Mouse (Mus musculus) kidney, embryonic 14.5 days (tissue): ENCODE results near the gene Tenm3. TPM values are rescaled to one million over a fixed set of nuclear protein-coding genes. Genes with fewer than 3 reads are reported as not detected.
A peak's percentile ranks its signal among the peaks of the same experiment; 100 is the strongest.

Source experiments
- ATAC-seq: fragments of 200-750 bp; cut with Nextera tagmentation; 2 replicates; pipeline ENCODE4 v1.8.0; 2017; ENCODE audit warnings: moderate number of reproducible peaks, mild to moderate bottlenecking, moderate TSS enrichment, moderate library complexity; ENCODE audit not compliant: low FRiP score, low TSS enrichment
- H3K27ac ChIP-seq: fragments of 300-500 bp; sonication (generic); 2 replicates; pipeline ENCODE4 v1.5.1; 2014; ENCODE audit warnings: low read depth, mild to moderate bottlenecking, low read length, moderate library complexity, mixed read lengths
- H3K27me3 ChIP-seq: fragments of 300-500 bp; sonication (generic); 2 replicates; pipeline ENCODE4 v1.6.1; 2014; ENCODE audit warnings: mild to moderate bottlenecking, low read length; ENCODE audit not compliant: control insufficient read depth, insufficient read depth
- H3K36me3 ChIP-seq: fragments of 300-500 bp; sonication (generic); 2 replicates; pipeline ENCODE4 v1.6.1; 2014; ENCODE audit warnings: low read length, mixed read lengths; ENCODE audit not compliant: control insufficient read depth, insufficient read depth
- H3K4me1 ChIP-seq: fragments of 300-500 bp; sonication (generic); 2 replicates; pipeline ENCODE4 v1.6.1; 2014; ENCODE audit warnings: low read length, mixed read lengths; ENCODE audit not compliant: control insufficient read depth, insufficient read depth
- H3K4me2 ChIP-seq: fragments of 300-500 bp; sonication (generic); replicated peaks from 2 replicates; pipeline ENCODE4 v1.6.1; 2014; ENCODE audit warnings: low read depth, mild to moderate bottlenecking, low read length
- H3K4me3 ChIP-seq: fragments of 300-500 bp; sonication (generic); 2 replicates; pipeline ENCODE4 v1.5.1; 2014; ENCODE audit warnings: mild to moderate bottlenecking, low read length
- H3K9ac ChIP-seq: fragments of 300-500 bp; sonication (generic); 2 replicates; pipeline ENCODE4 v1.6.1; 2014; ENCODE audit warnings: low read depth, mild to moderate bottlenecking, low read length, moderate library complexity
- H3K9me3 ChIP-seq: fragments of 300-500 bp; sonication (generic); 2 replicates; pipeline ENCODE4 v1.6.1; 2016; ENCODE audit warnings: low read length; ENCODE audit not compliant: control insufficient read depth
- WGBS: fragments of 180-500 bp; shearing (Covaris S2); extraction: QIAGEN DNeasy Blood & Tissue Kit; methylation state at CpG from one replicate; pipeline ENCODE4 v1.1.7; 2014; 5-methylcytosine and 5-hydroxymethylcytosine counted together
- polyA plus RNA-seq: library from polyadenylated mRNA; unstranded; fragments of >200 nt; fragmentation: Nextera tagmentation; extraction: Ambion mirVana; gene quantifications from 2 replicates; pipeline ENCODE4 v1.2.1, GENCODE M21; 2014

Tenm3 gene
- polyA plus RNA-seq, 1 experiment from 2014 or later, result 34.4 TPM

DNA sequence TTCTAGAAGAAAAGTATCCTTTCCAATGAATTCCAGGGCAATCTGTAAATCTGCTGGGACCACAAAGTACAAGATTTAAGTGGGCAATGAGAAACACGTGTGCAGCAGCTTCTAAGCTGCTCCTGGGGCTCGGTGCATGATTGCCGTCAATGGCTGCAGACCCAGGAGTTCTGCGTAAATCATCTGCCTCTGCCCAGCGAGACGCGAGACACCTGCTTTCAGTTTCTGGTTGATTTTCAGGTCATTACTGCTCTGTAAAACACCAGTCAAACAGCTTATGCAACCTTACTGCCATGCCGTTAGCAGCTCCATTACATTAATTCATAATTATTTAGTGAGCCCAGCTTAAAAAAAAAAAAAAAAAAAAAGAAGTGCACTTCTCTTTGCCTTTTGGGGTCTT is 543.7 kb downstream of the Tenm3 start:
- no peaks in the 10 kb centered on the region for H3K27me3 ChIP-seq
- H3K4me1 ChIP-seq, result peaks cover 5% of the 10 kb centered on the region
- no peak overlapping the region for H3K9ac ChIP-seq
- no peak overlapping the region for H3K4me2 ChIP-seq
- no peak overlapping the region for H3K27ac ChIP-seq
- ATAC-seq, result peak; percentile 75; the same call in 1 of the 2 replicates
- H3K9me3 ChIP-seq, result no peaks in the 10 kb centered on the region
- H3K4me3 ChIP-seq, result no peak overlapping the region
- peaks cover 14% of the 10 kb centered on the region; the same call in 1 of the 2 replicates for H3K36me3 ChIP-seq
- WGBS, result 29% methylated on average over 8 of the region's 8 CpGs

DNA sequence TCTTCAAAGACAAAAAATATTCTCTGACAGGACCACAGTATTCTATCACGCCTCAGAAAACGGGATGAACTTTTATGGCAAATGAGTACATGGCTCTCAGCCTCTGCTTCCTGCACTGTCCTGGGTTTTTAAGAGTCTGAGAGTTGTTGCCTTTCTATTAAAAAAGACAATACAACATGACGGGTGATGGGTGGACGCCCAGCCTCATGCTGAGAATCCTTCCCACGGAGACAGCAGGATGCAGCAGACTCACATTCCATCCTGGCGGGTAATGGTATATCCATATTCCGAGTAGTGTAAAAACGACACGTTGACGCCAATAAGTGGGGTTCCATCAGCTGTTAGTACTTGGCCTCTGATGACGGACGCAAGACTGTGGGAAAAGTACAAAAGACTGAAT is 544.4 kb downstream of the Tenm3 start:
- no peaks in the 10 kb centered on the region for H3K9me3 ChIP-seq
- 63% methylated on average over 12 of the region's 12 CpGs for WGBS
- H3K9ac ChIP-seq, result no peak overlapping the region
- no peaks in the 10 kb centered on the region for H3K27me3 ChIP-seq
- ATAC-seq, result no peak
- H3K36me3 ChIP-seq, result peaks cover 14% of the 10 kb centered on the region; the same call in 1 of the 2 replicates
- peaks cover 5% of the 10 kb centered on the region for H3K4me1 ChIP-seq
- H3K4me3 ChIP-seq, result no peak overlapping the region
- no peak overlapping the region for H3K4me2 ChIP-seq
- no peak overlapping the region for H3K27ac ChIP-seq

DNA sequence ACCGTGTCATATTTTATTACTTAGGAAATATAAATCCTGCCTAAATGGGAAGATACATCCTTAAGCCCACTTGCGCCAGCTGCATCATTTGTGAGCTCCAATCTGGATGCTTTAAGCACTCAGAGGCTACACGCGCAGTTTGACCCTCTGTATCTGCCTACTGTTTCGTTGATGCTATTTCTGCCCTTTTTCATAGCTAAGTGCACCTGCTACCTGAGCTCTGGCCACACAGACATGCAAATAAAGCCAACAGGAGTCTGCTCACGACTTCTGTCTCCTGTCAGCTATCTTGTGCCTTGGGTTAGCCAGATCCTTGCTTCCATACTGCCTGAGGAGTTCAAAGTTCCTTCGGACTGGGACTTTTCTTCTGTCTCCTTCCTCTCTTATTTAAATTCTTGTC is 547.4 kb downstream of the Tenm3 start:
- WGBS, result 92% methylated on average over 7 of the region's 7 CpGs
- H3K4me1 ChIP-seq, result peaks cover 5% of the 10 kb centered on the region
- peaks cover 26% of the 10 kb centered on the region; the same call in 1 of the 2 replicates for H3K36me3 ChIP-seq
- no peak for ATAC-seq
- no peak overlapping the region for H3K4me2 ChIP-seq
- peaks cover 4% of the 10 kb centered on the region; the same call in 1 of the 2 replicates for H3K9me3 ChIP-seq
- H3K9ac ChIP-seq, result no peak overlapping the region
- no peak overlapping the region for H3K4me3 ChIP-seq
- no peaks in the 10 kb centered on the region for H3K27me3 ChIP-seq
- H3K27ac ChIP-seq, result no peak overlapping the region

DNA sequence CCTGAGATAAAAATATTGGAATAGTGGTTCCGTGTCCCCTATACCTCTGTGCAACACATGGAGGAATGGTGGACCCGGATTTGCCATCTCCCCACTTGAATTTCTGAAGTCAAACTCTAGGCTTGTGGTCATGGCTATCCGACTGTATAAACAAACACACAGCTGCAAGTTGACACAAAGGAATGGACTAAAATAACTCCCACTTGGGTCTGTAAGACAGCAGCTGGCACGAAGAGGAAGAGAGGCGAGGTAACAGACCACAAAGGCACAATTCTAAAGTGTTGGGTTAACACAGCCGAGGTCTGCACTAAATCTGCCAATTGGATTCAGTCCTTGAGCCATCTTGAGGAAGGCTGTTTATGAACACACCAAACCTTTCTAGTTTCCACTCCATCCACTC is 548.2 kb downstream of the Tenm3 start:
- no peak overlapping the region for H3K27ac ChIP-seq
- peaks cover 5% of the 10 kb centered on the region; the same call in 1 of the 2 replicates for H3K4me1 ChIP-seq
- H3K9ac ChIP-seq, result no peak overlapping the region
- 51% methylated on average over 6 of the region's 6 CpGs for WGBS
- no peaks in the 10 kb centered on the region for H3K27me3 ChIP-seq
- peaks cover 26% of the 10 kb centered on the region; the same call in 1 of the 2 replicates for H3K36me3 ChIP-seq
- no peak for ATAC-seq
- H3K4me2 ChIP-seq, result no peak overlapping the region
- peaks cover 4% of the 10 kb centered on the region; the same call in 1 of the 2 replicates for H3K9me3 ChIP-seq
- no peak overlapping the region for H3K4me3 ChIP-seq

DNA sequence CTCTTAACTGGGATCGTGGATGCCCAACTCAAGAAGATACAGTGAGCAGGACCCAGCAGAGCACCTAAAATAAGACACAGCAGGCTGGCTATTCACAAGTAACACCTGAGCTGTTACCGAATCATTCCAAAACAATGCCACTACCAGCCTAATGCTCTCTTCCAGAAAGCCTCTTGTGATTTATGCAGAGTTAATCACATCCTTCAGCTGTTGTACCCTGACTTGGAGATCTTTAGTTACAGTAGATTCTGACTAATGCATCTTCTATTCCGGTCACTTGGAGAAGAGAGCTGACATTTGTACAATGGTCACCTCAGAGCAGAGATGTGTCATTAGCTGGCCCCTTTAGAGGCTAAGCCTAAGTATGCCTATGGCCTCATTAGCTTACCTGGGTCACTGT is 550.0 kb downstream of the Tenm3 start:
- H3K4me3 ChIP-seq, result no peak overlapping the region
- H3K9ac ChIP-seq, result no peak overlapping the region
- no peak for ATAC-seq
- no peak overlapping the region for H3K4me2 ChIP-seq
- no peaks in the 10 kb centered on the region for H3K27me3 ChIP-seq
- no peak overlapping the region for H3K27ac ChIP-seq
- 92% methylated on average over 3 of the region's 3 CpGs for WGBS
- H3K4me1 ChIP-seq, result no peaks in the 10 kb centered on the region
- peaks cover 4% of the 10 kb centered on the region; the same call in 1 of the 2 replicates for H3K9me3 ChIP-seq
- H3K36me3 ChIP-seq, result peaks cover 25% of the 10 kb centered on the region; the same call in 1 of the 2 replicates

DNA sequence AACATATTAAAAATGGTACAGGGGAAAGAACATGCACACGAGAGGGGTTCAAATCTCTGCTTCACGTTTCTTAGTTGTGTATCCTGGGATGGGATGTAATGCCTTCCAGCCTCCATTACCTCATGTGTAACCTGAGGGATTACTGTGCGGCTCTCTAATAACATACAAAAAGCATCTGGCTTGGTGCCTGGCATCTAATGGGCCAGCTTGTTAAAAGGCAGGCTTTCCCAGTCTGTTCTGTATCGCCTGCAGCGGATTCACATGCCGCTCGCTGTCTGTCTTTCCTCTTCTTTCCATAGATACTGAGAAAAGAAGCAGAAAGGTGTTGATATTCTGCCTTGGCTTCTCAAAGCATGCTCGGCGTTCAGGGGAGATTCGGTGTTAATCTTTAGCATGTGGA is 558.3 kb downstream of the Tenm3 start:
- no peak overlapping the region for H3K27ac ChIP-seq
- H3K27me3 ChIP-seq, result no peaks in the 10 kb centered on the region
- no peaks in the 10 kb centered on the region for H3K4me1 ChIP-seq
- no peaks in the 10 kb centered on the region for H3K9me3 ChIP-seq
- WGBS, result 93% methylated on average over 10 of the region's 10 CpGs
- peaks cover 9% of the 10 kb centered on the region; the same call in 1 of the 2 replicates for H3K36me3 ChIP-seq
- H3K9ac ChIP-seq, result no peak overlapping the region
- no peak for ATAC-seq
- H3K4me3 ChIP-seq, result no peak overlapping the region
- no peak overlapping the region for H3K4me2 ChIP-seq

DNA sequence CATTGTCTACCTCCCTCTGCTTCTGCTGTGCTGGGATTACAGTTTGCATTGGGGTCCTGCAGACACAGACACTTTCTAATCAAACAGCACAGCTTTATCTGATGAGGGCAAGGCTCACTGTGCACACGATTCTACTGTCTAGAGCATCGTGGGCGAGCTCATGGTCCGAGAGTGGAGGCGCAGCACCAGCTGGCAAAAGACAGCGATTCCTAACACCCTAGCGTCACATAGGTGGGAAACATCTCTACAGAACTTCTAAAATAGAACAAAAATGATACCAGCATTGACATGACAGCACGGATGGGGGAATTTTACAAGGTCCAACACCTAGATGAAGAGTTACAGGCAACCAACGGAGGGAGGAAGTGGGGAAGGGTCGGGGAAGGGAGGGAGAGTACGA is 561.9 kb downstream of the Tenm3 start:
- no peak for ATAC-seq
- no peaks in the 10 kb centered on the region for H3K4me1 ChIP-seq
- no peak overlapping the region for H3K9ac ChIP-seq
- H3K9me3 ChIP-seq, result peaks cover 3% of the 10 kb centered on the region; the same call in 1 of the 2 replicates
- WGBS, result 94% methylated on average over 11 of the region's 11 CpGs
- H3K27ac ChIP-seq, result no peak overlapping the region
- peaks cover 15% of the 10 kb centered on the region for H3K36me3 ChIP-seq
- no peak overlapping the region for H3K4me3 ChIP-seq
- H3K27me3 ChIP-seq, result no peaks in the 10 kb centered on the region
- no peak overlapping the region for H3K4me2 ChIP-seq

DNA sequence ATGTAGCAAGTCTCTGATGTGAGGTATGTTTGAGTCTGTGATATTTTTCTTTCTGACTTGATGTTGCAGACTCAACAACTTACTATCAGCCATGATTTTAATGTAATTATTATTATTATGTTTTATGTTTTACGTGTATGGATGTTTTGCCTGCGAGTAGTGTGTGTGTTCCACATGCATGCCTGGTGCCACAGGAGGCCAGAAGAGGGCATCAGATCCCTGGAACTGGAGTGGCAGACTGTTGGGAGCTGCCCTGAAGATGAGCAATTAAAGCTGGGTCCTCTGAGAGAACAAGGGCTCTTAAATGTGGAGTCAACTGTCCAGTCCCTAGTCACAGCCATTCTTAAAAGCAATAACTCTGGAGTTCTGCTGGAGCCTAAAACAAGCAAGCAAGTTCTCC is 564.4 kb downstream of the Tenm3 start:
- no peaks in the 10 kb centered on the region for H3K27me3 ChIP-seq
- no peak overlapping the region for H3K27ac ChIP-seq
- peaks cover 12% of the 10 kb centered on the region; the same call in 1 of the 2 replicates for H3K9me3 ChIP-seq
- no peaks in the 10 kb centered on the region for H3K4me1 ChIP-seq
- no peak for ATAC-seq
- peaks cover 31% of the 10 kb centered on the region for H3K36me3 ChIP-seq
- H3K4me3 ChIP-seq, result no peak overlapping the region
- WGBS, result 91% methylated on average over 2 of the region's 2 CpGs
- no peak overlapping the region for H3K4me2 ChIP-seq
- H3K9ac ChIP-seq, result no peak overlapping the region

DNA sequence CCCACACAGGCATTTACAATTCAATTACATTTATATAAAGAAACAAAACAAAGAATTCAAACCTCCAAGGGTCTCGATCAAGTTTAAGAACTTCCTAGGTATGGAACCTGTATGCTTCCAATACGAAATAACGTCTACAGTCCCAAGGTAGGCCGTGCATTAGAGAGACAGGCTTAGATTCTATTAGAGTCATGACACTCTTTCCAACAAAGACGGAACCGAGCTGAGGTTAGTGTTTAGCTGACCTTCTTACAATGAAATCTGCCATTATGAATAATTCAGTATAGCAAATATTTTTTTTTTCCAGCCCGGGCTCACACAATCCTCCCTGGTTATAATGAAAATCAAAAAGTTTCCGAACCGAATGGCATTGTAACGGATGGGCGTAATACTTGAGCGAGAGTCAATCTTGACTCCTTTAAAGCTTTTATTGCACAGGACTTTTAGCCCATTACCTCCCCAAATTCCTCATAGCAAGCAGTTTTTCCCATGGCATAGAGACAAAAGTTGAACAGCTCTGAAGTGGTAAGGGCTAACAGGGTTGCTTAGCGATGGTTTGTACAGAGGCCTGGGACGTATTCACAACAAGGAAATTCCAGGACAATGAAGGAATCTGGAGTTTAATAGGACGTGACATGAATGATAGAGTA is 565.6 kb downstream of the Tenm3 start:
- WGBS, result 94% methylated on average over 15 of the region's 15 CpGs
- Histone ChIP-seq H3K4me3 (no peak overlapping the region), H3K4me1 (no peaks in the 10 kb centered on the region), H3K9ac (no peak overlapping the region), H3K27me3 (no peaks in the 10 kb centered on the region), H3K27ac (no peak overlapping the region), H3K9me3 (peaks cover 12% of the 10 kb centered on the region; the same call in 1 of the 2 replicates), H3K4me2 (no peak overlapping the region), H3K36me3 (peaks cover 31% of the 10 kb centered on the region)
- no peak for ATAC-seq
